Mouse (Mus musculus) lung, postnatal 0 days (tissue): Measurements from ENCODE around the gene Dirc2.

ENCODE experiments used
- CTCF ChIP-seq: IDR thresholded peaks from 2 replicates; pipeline ENCODE4 v1.5.1; 2016; ENCODE audit warnings: antibody characterized with exemption, mild to moderate bottlenecking
- EP300 ChIP-seq: IDR thresholded peaks from 2 replicates; pipeline ENCODE4 v1.6.1; 2016; ENCODE audit warnings: antibody characterized with exemption, mild to moderate bottlenecking, control low read depth

GRCm38 (mm10) chr16:35664847-35665246 lies 104.3 kb downstream of the Dirc2 start:
- TF ChIP-seq EP300, result no peak
- TF ChIP-seq CTCF, result no peak
